Mouse (Mus musculus) embryonic facial prominence, embryonic 14.5 days (tissue): ENCODE measurements around the gene Cage1. TPM values are rescaled to one million over a fixed set of nuclear protein-coding genes. Genes with fewer than 3 reads are reported as not detected.

Experiments used
- ATAC-seq: fragments of 200-750 bp; cut with Nextera tagmentation; 2 replicates; pipeline ENCODE4 v1.8.0; 2017; ENCODE audit warnings: low read depth, moderate number of reproducible peaks, moderate TSS enrichment
- DNase-seq: peaks from one replicate; pipeline ENCODE4 v3.0.0-alpha.2; 2015; ENCODE audit warnings: low spot score
- H3K27ac ChIP-seq: fragments of 300-500 bp; sonication (generic); replicated peaks from 2 replicates; pipeline ENCODE4 v1.5.1; 2014; ENCODE audit warnings: low read depth, mild to moderate bottlenecking, low read length, moderate library complexity
- H3K27me3 ChIP-seq: fragments of 300-500 bp; sonication (generic); replicated peaks from 2 replicates; pipeline ENCODE4 v1.6.1; 2014; ENCODE audit warnings: low read length; ENCODE audit not compliant: control insufficient read depth, insufficient read depth
- H3K36me3 ChIP-seq: fragments of 300-500 bp; sonication (generic); 2 replicates; pipeline ENCODE4 v1.6.1; 2014; ENCODE audit warnings: low read length, mixed read lengths; ENCODE audit not compliant: control insufficient read depth, insufficient read depth
- H3K4me1 ChIP-seq: fragments of 300-500 bp; sonication (generic); 2 replicates; pipeline ENCODE4 v1.6.1; 2014; ENCODE audit warnings: antibody characterized with exemption, low read length; ENCODE audit not compliant: control insufficient read depth, insufficient read depth
- H3K4me2 ChIP-seq: fragments of 300-500 bp; sonication (generic); 2 replicates; pipeline ENCODE4 v1.6.1; 2014; ENCODE audit warnings: low read depth, mild to moderate bottlenecking, low read length, moderate library complexity, mixed read lengths
- H3K4me3 ChIP-seq: fragments of 300-500 bp; sonication (generic); 2 replicates; pipeline ENCODE4 v1.5.1; 2014; ENCODE audit warnings: low read depth, mild to moderate bottlenecking, low read length
- H3K9ac ChIP-seq: fragments of 300-500 bp; sonication (generic); 2 replicates; pipeline ENCODE4 v1.6.1; 2014; ENCODE audit warnings: low read depth, mild to moderate bottlenecking, low read length, moderate library complexity, mixed read lengths
- H3K9me3 ChIP-seq: fragments of 300-500 bp; sonication (generic); 2 replicates; pipeline ENCODE4 v1.6.1; 2016; ENCODE audit warnings: low read length; ENCODE audit not compliant: control insufficient read depth
- WGBS: fragments of 180-500 bp; shearing (Covaris S2); extraction: QIAGEN DNeasy Blood & Tissue Kit; methylation state at CpG from one replicate; pipeline ENCODE4 v1.1.7; 2014; 5-methylcytosine and 5-hydroxymethylcytosine counted together
- polyA plus RNA-seq: library from polyadenylated mRNA; unstranded; fragments of >200 nt; fragmentation: Nextera tagmentation; extraction: Ambion mirVana; gene quantifications from 2 replicates; pipeline ENCODE4 v1.2.1, GENCODE M21; 2014

Cage1 gene
- polyA plus RNA-seq, 1 experiment from 2014 or later: 0.86 TPM

DNA sequence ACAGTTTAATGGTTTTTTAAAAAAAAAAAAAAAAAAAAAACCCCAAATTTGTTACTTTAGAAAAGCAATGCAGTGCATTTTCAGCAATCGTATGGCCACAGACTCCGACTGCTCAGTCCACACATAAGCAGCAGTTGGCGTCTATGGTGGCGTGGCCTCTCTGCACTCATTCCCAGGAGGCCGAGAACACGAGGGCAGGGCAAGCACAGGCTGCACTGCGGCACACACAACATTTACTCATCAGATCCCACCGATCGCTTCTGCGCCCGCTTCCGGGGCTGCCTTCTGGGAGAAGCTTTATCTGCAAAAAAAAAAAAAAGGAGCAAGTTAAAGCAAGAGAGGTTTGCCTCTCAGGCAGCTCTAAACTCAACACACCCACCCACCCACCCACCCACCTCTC is 57.4 kb downstream of the Cage1 start:
- Histone ChIP-seq H3K36me3 (peaks cover 90% of the 10 kb centered on the region), H3K9ac (no peak overlapping the region), H3K4me1 (no peaks in the 10 kb centered on the region), H3K9me3 (no peaks in the 10 kb centered on the region), H3K4me2 (no peak overlapping the region), H3K27ac (no peak overlapping the region), H3K27me3 (no peaks in the 10 kb centered on the region), H3K4me3 (no peak overlapping the region)
- no peak for ATAC-seq
- no peak for DNase-seq
- 93% methylated on average over 12 of the region's 12 CpGs for WGBS

- Histone ChIP-seq H3K4me1 (no peaks in the 10 kb centered on the region), H3K27me3 (no peaks in the 10 kb centered on the region), H3K9ac (no peak overlapping the region), H3K4me3 (no peak overlapping the region), H3K36me3 (peaks cover 44% of the 10 kb centered on the region), H3K9me3 (no peaks in the 10 kb centered on the region), H3K4me2 (no peak overlapping the region), H3K27ac (no peak overlapping the region)
- ATAC-seq (no peak), DNase-seq (no peak)
- 87% methylated on average over 5 of the region's 5 CpGs for WGBS
Observed at GRCm38 (mm10) chr13:37974731-37975130, 62.1 kb downstream of the Cage1 start.

DNA sequence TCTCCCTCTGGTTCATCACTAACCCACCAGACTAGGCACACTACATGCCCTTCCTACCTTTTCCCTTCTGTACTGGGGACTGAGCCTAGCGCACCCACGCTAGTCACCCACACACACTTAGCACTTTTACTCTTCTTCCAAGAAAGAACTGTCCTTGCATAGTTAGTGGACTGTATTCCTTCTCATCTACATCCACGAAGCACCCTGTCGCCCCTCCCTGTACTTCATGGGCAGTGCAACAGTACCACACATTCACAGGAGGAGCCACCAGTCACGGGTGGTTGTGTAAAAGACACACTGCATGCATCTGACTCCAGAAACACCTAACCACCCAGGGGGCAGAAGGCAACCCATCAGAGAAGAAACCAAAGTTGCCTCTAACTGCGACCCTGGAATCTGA is 62.8 kb downstream of the Cage1 start:
- ATAC-seq: no peak
- Histone ChIP-seq H3K9ac (no peak overlapping the region), H3K27ac (no peak overlapping the region), H3K4me1 (no peaks in the 10 kb centered on the region), H3K4me3 (no peak overlapping the region), H3K27me3 (no peaks in the 10 kb centered on the region), H3K36me3 (peaks cover 37% of the 10 kb centered on the region), H3K4me2 (no peak overlapping the region), H3K9me3 (no peaks in the 10 kb centered on the region)
- WGBS: 81% methylated on average over 6 of the region's 6 CpGs
- no peak for DNase-seq

DNA sequence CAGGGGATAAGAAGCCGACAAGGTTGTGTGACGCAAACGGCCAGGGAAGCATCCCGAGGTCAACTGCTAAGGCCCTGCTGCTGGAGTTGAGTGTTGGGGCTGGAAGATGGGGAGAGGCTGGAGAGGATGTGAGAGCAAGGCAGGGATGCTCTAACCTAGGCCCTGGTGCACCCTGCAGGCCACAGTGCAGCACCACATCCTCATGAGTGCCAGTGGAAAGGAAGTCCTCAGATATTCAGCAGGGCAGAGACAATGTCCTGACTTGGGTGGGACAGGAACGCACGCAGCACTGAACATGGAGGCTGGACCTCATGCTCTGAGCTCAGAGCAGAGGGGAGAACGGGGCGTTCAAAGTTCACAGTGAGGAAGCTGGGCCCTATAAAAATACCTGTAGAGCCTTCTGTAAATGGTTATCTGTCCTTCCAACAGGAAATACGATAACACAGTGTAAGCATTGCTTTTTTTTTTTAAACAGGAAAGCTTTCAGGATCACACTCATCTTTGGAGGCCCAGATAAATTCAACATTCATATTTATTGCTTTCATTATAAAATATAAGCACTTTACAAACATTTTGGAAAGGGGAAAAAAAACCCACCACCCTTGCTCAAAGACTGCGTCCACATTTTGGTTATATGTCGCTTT is 65.9 kb downstream of the Cage1 start:
- Histone ChIP-seq H3K27ac (no peak overlapping the region), H3K9me3 (no peaks in the 10 kb centered on the region), H3K36me3 (peaks cover 8% of the 10 kb centered on the region), H3K4me3 (no peak overlapping the region), H3K4me1 (peaks cover 12% of the 10 kb centered on the region), H3K9ac (no peak overlapping the region), H3K27me3 (no peaks in the 10 kb centered on the region), H3K4me2 (no peak overlapping the region)
- DNase-seq (no peak), ATAC-seq (no peak)
- WGBS: 73% methylated on average over 11 of the region's 11 CpGs

GRCm38 (mm10) chr13:37969988-37970387 is 66.9 kb downstream of the Cage1 start:
- no peak for ATAC-seq
- Histone ChIP-seq H3K9me3 (no peaks in the 10 kb centered on the region), H3K4me2 (no peak overlapping the region), H3K27me3 (no peaks in the 10 kb centered on the region), H3K4me3 (no peak overlapping the region), H3K27ac (no peak overlapping the region), H3K36me3 (no peaks in the 10 kb centered on the region), H3K4me1 (peaks cover 12% of the 10 kb centered on the region), H3K9ac (no peak overlapping the region)
- no peak for DNase-seq
- 64% methylated on average over 8 of the region's 8 CpGs for WGBS

DNA sequence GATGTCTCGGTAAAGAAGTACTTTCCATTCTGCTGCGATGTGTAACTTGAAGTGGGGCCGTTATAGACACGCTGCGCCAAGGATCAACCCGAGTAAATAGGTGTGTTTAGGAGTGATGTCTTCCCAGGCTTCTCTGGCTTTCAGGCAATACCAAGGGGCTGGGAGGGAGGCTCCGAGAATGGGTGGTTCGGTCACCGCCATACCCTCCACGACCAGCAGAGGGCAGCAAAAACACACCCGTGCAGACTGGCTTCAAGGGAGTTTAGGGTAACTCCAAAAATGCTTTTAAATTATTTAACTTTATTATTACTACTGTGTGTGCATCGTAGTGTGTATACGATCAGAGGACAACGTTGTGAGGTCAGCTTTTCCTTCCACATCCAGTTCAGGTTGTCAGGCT is 67.5 kb downstream of the Cage1 start:
- no peak overlapping the region for H3K27ac ChIP-seq
- peak; percentile 64 for DNase-seq
- peaks cover 16% of the 10 kb centered on the region for H3K4me1 ChIP-seq
- no peak overlapping the region for H3K4me3 ChIP-seq
- H3K27me3 ChIP-seq: no peaks in the 10 kb centered on the region
- H3K36me3 ChIP-seq: no peaks in the 10 kb centered on the region
- WGBS: 10% methylated on average over 14 of the region's 14 CpGs
- no peaks in the 10 kb centered on the region for H3K9me3 ChIP-seq
- no peak overlapping the region for H3K4me2 ChIP-seq
- no peak overlapping the region for H3K9ac ChIP-seq
- ATAC-seq: no peak

DNA sequence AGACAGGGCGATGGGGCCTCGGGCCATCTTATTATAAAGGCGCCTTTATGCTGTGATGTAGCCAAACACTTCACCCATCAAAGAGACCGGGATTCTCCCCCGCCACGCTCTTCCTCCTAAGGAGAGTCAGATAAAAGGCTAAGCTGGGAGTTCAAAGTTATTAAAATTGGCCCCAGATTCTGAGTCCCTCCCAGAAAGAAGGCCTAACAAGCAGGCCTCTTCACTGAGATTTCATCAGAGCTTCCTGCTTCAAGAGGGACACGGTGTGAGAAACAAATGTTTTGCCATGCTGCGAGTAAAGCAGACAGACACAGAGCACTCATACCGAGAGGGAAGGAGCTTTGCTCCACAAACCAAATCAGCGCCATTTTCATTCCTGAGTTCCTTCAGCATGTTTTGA is 69.3 kb downstream of the Cage1 start:
- H3K4me1 ChIP-seq: peaks cover 24% of the 10 kb centered on the region
- no peak overlapping the region; the same call in 1 of the 2 replicates for H3K9ac ChIP-seq
- no peaks in the 10 kb centered on the region for H3K9me3 ChIP-seq
- H3K36me3 ChIP-seq: no peaks in the 10 kb centered on the region
- 34% methylated on average over 10 of the region's 10 CpGs for WGBS
- peak overlapping the region; percentile 19 for H3K4me2 ChIP-seq
- no peaks in the 10 kb centered on the region for H3K27me3 ChIP-seq
- no peak overlapping the region for H3K27ac ChIP-seq
- no peak overlapping the region for H3K4me3 ChIP-seq
- no peak for ATAC-seq
- DNase-seq: no peak

DNA sequence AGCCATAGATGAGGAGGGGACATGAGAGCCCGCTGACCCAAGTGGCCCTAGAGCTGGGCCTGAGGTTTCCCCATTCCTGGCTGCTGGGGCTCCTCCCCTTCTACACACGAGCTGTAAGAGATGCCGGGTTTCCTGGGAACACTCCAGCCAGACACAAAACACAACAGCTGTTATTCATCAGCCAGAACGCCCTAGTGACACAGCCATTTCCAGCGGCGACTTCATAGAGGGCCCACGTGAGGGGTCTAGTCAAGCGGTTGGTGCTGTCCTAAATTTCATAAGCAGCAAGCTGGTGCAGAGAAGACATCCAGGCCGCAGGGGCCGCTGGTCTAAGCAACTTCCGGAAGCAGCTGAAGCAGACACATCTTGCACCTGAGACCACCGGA is 69.8 kb downstream of the Cage1 start:
- 20% methylated on average over 12 of the region's 12 CpGs for WGBS
- H3K9ac ChIP-seq: no peak overlapping the region
- no peaks in the 10 kb centered on the region for H3K36me3 ChIP-seq
- H3K4me3 ChIP-seq: no peak overlapping the region
- peaks cover 24% of the 10 kb centered on the region for H3K4me1 ChIP-seq
- H3K27ac ChIP-seq: no peak overlapping the region
- no peaks in the 10 kb centered on the region for H3K9me3 ChIP-seq
- no peaks in the 10 kb centered on the region for H3K27me3 ChIP-seq
- DNase-seq (peak; percentile 86), ATAC-seq (peak; percentile 68)
- H3K4me2 ChIP-seq: peak overlapping the region; percentile 19

DNA sequence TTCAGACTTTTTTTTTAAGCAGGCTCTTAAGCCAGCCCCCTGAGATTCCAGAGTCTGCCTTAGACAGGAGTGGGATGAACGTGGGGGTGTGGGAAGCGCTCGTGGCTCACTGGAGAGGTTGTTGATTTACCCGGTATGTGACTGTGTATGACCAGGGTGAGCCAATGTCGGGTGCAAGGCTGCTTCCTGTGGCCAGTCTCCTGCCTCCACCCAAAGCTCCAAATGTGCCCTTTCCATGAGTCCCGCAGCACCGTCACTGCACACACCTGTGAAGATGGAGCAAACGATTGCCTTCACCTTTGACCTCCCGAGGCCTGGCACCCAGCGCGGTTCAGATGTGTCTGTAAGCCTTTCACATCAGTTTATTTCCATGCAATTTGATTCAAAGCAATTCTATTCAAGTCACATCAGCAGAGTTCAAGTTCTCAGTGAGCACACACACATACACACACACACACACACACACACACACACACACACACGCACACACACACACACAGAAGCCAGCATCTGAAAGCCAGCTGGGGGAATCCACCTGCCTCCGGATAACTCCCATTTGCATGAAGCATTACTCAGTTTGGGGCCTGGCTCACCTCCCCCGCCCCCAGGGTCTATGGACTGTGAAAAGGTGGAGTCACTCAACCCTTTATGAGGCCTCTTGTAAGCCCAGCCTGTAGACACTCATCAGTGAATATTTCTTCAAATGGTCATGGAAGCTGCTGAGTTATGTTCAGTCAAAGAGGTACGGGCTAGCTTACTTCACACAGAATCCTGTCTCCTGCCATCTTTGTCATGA is 70.4 kb downstream of the Cage1 start:
- no peaks in the 10 kb centered on the region for H3K9me3 ChIP-seq
- H3K4me2 ChIP-seq: peak overlapping the region; percentile 19; the same call in 1 of the 2 replicates
- H3K9ac ChIP-seq: no peak overlapping the region
- no peaks in the 10 kb centered on the region for H3K36me3 ChIP-seq
- 66% methylated on average over 15 of the region's 15 CpGs for WGBS
- no peak overlapping the region for H3K27ac ChIP-seq
- H3K4me3 ChIP-seq: no peak overlapping the region
- peaks cover 24% of the 10 kb centered on the region for H3K4me1 ChIP-seq
- DNase-seq: no peak
- no peaks in the 10 kb centered on the region for H3K27me3 ChIP-seq
- no peak for ATAC-seq
